Mouse (Mus musculus) left cerebral cortex, adult 2 months (tissue): Measurements from ENCODE around the gene Lipa. TPM values are rescaled to one million over a fixed set of nuclear protein-coding genes. Genes with fewer than 3 reads are reported as not detected.

Experiments used
- DNase-seq, 2 experiments: peaks; one replicate each; pipeline ENCODE4 v3.0.0; 2021 to 2022; ENCODE audit warnings: low spot score in 2 of 2, mixed read lengths in 1 of 2; ENCODE audit errors: extremely low spot score in 1 of 2
- H3K27ac ChIP-seq: fragments of 200-600 bp; 2 replicates; pipeline ENCODE4 v1.8.1; 2022
- H3K4me3 ChIP-seq: fragments of 200-600 bp; 2 replicates; pipeline ENCODE4 v1.8.1; 2022
- CTCF ChIP-seq: fragments of 200-600 bp; IDR thresholded peaks from 2 replicates; pipeline ENCODE4 v1.8.1; 2022; ENCODE audit warnings: antibody characterized with exemption, mild to moderate bottlenecking, moderate library complexity
- intact Hi-C: fragments of 180-260 bp; cut with DNase I; formaldehyde crosslinking; loops from one replicate; pipeline ENCODE4 v1.15.1; 2025
- total RNA-seq, 2 experiments: library from RNA; stranded (reverse); gene quantifications; 2 replicates each; pipeline ENCODE4 v1.2.3; 2021

Lipa gene
- total RNA-seq, 2 experiments from 2014 or later, result 15.3 to 17.5 TPM

- no peak for TF ChIP-seq CTCF
Observed at GRCm38 (mm10) chr19:34444785-34445184, 82.5 kb downstream of the Lipa start.

More at GRCm38 (mm10) chr19:34444785-34445184, 82.5 kb downstream of the Lipa start:
- no peak overlapping the region for H3K27ac ChIP-seq
- no peak overlapping the region for H3K4me3 ChIP-seq
- DNase-seq, result no peak
- intact Hi-C loops, result no loop called here

Other genes starting within 250 kb of the Lipa start
- gene Fas, start 236.8 kb downstream of the Lipa start, total RNA-seq, result 1 to 10 TPM in 1 of 2 experiments, under 1 TPM in 1; 0.84 to 2.3 TPM
- gene Ch25h, start 52.3 kb downstream of the Lipa start, total RNA-seq, result under 1 TPM; 0.58 to 0.75 TPM
- 1 to 10 TPM; 7.1 to 8.2 TPM for gene Ifit2, start 23.2 kb upstream of the Lipa start, total RNA-seq
- gene Ifit3, start 56.1 kb upstream of the Lipa start, total RNA-seq, result 1 to 10 TPM; 4.5 to 4.7 TPM
- 1 to 10 TPM; 1.9 to 2.4 TPM for gene Ifit1bl1, start 74.5 kb upstream of the Lipa start, total RNA-seq
- 1 to 10 TPM; 1.9 to 2.8 TPM for gene Ifit3b, start 80.5 kb upstream of the Lipa start, total RNA-seq
- gene Ifit1bl2, start 113.3 kb upstream of the Lipa start, total RNA-seq, result under 1 TPM; 0.47 to 0.88 TPM
- gene Ifit1, start 113.4 kb upstream of the Lipa start, total RNA-seq, result 1 to 10 TPM in 1 of 2 experiments, under 1 TPM in 1; 0.61 to 1.1 TPM
- 1 to 10 TPM; 1.8 to 3.5 TPM for gene Slc16a12, start 219.8 kb upstream of the Lipa start, total RNA-seq